Mouse (Mus musculus): ENCODE measurements at regions not wholly inside any gene's neighbourhood (a gene's known extent, or its start where the extent isn't known, plus 50 kb on each side); places are given as distances from the start of the nearest gene placed in this dataset.
A peak's percentile ranks its signal among the peaks of the same experiment; 100 is the strongest.

DNA sequence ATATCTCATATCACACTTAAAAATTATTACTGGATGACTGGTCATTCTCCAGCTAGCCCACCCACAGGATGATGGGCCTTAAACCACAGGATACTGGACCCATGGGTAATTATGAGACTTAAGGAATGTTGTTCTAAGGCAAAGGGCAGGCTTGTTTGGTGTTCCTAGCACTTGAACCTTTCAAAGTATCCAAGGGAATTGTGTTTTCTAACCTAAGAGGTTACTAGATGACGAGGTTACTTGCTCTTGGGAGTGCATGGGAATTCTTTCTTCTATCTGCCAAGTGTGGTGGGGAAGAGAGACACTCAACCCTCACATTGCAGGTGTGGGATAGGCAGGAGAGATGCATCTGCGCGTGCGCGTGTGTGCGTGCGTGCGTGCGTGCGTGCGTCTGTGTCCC is 214.6 kb upstream of the Gm5148 start:
- ATAC-seq (replicated peaks; ENCODE audit: poor library complexity, severe bottlenecking), result no peak

DNA sequence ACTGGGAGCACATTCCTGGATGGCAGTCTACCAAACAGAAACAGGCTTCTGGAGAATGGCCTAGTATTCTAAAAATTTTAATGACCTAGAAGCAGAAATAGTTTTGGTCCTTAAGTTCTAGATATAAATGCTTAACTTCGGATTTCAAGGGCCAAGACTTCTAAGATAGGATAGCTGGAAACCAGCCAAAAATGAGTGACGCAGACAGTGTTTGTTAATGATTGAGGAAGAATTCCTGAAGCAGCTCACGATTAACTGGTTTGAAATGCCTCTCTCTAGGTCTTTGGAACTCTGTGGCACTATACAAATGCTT is 213.9 kb upstream of the Gm5148 start:
- no peak for ATAC-seq (replicated peaks; ENCODE audit: poor library complexity, severe bottlenecking)

DNA sequence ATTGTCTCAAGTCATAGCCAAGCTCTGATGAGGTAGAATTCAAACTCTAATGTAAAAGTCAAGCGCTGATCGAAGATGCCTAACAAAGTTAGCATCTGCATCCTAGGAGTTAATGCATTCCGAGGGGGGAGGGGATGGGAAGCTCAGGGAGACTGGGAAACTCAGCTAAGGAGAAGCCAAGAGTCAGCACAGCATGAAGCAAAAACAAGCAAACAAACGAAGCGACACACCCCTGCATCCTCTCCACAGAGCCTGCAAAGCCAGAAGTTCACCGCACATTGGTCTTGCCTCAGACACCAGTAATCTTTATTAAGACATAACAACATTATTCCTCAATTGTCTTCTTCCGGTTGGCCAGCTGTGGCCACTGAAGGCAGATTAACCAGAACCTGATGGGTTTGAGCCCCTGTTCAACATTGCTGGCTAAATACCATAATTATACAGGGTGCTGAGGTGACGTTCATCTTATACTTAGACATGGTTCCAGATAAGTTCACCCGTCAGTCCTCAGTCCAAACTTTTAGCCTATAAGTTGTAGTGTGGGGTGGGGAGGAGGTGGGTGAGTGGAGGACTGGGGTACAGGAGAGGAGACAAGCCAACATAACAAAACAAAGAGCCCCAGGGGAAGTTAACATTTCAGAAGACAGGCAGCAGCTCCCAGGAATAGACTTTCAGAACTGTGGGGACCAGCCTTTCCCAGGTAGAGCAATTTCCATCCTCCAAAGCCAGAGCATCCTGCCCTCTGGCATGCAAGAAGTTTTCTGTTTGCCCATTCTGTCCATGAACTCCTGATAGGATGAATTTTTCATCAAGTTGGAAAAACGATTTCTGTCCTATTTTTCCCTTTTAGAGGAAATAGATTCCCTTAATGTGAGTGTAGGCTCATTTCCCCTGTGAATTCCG is 213.3 kb upstream of the Gm5148 start:
- no peak for ATAC-seq (replicated peaks; ENCODE audit: poor library complexity, severe bottlenecking)

DNA sequence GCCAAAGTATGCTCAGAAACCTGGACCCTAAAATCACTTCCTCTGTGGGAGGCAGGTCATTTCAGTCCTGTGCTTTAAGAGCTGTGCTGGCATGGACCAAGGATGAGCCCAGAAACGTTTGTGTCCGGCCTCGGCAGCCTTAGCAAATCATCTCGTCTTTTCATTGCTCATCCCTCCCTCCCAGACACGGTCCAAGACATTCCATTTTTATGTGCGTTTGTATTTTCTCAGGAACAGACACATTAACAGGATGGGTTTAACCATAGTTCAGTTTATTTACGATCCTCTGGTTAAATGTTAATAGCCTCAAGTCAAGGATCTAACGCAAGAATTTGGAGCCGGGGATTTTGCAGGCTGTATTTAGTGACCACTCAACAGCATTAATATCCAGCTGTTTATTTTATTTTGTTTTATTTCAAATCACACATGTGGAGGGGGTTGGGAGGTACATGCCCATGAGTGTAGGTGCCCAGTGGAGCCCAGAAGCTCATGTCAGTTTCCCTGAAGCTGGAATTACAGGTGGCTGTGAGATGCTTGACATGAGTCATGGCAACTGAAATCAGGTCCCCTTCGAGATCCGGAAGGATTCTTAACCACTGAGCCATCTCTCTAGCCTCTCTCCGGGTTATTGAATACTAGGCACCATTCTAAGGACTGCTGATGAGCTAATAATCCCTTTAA is 212.1 kb upstream of the Gm5148 start:
- no peak for ATAC-seq (replicated peaks; ENCODE audit: poor library complexity, severe bottlenecking)

DNA sequence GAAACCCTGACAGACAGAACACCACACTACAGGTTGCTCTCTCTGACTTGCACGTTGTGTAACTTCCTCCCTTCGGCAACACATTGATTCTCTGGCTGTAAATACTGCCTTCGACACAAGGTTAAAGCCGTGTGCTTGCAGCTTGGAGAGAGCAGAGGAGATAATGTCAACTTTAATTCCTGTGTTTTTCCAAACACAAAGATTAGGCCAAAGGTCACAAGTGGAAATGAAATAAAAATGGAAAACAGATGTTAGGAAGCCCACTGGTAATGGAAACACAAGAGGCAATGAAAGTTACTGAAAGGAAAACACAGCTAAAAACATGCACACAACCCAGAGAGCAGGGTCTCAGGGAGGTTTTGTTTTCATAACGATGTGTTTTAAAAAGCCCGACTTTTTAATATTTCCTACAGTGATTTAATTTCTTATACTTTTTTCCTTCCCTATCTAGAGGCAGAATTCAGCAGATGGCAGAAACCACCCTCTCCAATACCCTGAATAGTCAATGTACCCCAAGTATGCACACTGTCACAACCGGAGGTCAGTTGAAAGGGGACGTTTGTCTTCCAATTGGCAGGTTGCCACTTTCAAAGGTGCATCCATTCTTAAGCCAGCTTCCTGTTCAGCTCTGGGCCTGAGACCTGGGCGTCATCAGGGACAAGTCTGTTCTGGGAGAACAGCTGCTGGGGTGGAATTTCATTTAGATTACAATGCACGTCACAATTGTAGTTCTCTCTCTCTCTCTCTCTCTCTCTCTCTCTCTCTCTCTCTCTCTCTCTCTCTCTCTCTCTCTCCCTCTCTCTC is 210.8 kb upstream of the Gm5148 start:
- ATAC-seq (replicated peaks; ENCODE audit: poor library complexity, severe bottlenecking), result peak; percentile 74

DNA sequence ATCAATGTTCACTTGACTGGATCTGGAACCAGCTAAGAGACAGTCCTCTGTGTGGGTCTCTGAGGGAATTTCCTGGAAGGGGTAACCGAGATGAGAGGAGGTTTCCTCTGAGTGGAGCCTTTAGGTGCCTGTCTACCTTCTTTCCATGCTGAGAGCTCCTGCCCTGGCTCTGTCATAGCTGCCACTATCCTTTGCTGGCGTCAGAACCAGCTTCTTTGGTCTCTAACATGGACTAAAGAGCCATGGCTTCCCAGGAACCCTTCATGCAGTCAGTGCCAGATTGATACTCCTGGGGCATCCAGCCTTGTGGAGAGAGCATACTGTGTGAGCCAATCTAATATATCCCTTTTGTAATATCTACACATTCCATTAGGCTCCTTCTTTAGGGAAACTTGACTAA is 209.9 kb upstream of the Gm5148 start:
- no peak for ATAC-seq (replicated peaks; ENCODE audit: poor library complexity, severe bottlenecking)

DNA sequence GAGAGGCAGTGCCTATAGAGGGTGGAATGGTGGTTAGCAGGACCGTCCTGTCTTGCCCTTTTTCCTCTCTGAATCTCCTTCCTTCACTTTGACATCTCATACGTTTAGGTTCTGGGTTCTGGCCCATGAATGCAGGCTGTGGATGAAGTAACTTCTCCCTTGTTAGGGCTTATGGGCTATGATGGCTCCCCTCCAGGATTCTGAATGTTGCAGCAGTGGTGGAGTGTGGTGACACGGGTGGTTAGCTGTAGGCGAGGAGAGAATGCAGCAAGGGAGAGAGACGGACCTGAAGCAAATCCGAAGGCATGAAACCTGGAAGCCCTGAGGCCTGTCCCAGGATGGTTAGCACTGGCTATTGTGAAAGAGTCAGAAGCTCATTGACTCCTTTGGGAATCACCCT is 204.4 kb upstream of the Gm5148 start:
- no peak for ATAC-seq (replicated peaks; ENCODE audit: poor library complexity, severe bottlenecking)

DNA sequence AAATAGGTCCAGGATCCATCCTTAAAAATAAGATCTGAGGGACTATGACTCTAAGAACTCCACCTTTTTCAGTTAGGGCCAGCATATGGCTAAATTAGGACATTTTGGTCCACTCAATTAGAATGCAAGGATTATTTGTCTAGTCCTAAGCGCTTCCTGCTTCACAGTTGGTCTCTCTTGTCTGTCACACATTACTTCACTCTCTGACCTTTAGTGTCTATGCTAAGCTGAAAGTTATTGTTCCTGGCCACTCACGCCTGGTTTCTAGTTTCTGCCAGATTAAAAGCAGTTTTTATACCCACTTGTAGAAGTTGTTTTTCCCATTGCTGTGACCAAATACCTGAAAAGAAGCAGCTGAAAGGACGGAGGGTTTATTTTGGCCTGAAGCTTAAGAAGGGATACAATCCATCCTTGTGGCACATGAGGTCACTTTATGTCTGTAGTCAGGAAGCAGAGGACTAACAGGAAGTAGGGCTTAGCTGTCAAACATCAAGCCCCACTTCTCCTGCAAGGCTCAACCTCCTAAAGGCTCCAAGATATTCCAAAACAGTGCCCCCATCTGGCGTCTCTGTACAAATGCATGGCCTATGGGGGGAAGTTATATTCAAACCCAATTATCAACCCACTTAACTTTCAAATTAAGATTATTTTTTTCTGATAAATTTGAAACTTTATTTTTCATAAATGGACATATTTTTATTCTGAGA is 195.3 kb upstream of the Gm5148 start:
- ATAC-seq (replicated peaks; ENCODE audit: poor library complexity, severe bottlenecking), result peak; percentile 58; the same call in 1 of the 2 replicates

DNA sequence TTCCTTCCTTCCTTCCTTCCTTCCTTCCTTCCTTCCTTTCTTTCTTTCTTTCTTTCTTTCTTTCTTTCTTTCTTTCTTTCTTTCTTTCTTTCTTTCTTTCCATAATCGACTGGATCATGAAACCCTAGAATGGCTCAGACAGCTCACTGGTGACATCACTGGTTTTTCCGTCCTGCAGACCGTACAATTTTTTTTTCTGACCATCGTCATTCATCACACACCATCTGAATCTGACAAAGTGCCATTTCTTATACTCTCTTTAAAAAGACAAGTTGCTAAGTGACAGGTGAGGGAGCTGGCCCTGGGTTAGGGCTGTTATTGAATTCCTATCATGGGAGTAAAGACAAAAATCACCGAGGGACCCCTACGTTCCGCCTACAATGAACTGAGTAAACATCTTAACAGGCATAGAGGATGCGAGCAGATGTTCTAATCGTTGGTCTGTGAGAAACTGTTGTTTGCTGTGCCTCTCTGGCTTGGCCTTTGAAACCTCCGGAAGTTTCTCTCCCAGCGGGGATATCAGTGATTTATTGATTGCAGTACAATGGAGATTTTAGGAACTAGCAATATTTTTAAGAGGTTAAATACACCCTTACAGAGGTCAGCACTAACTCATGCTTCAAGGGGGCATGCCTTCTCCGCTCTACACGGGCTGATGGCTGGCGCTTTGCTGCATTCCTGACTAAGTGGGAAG is 192.6 kb upstream of the Gm5148 start:
- ATAC-seq (replicated peaks; ENCODE audit: poor library complexity, severe bottlenecking), result no peak

DNA sequence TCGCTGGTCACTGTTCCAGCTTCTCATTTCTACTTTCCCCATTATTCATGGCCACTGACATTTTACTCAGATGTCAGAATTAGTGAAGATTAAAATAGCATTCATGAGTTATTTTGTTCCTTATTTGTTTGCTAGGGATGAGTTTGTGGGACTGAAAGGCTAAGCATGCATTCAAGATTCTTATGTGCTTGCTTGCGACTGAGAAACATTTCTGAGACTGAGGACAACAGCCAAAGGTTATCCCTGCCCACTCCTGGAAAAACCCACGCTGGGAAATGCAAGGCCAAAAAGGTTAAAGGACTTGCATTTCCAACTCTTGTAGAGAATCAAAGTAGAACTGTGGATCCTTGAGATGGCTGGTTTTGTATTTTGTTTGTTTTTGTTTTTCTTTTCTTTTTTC is 192.0 kb upstream of the Gm5148 start:
- no peak for ATAC-seq (replicated peaks; ENCODE audit: poor library complexity, severe bottlenecking)

DNA sequence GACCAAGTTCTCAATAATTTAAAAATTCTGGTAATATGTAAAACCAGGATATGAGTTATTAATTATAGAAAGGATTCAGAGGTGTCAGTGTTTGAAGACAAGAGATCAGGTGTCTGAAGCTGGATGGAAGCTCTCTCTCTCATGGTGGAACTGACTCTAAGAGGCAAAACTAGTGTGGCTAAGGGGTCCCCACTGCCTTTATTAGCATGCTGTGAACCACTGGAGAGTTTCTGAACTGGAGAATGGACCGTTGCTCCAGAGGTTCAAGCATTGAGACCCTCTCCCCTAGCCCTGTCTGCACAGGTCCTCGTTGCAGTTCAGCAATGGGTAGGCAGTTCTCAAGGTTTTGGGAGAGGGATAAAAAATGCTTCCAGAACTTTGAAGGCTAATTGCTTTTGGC is 191.4 kb upstream of the Gm5148 start:
- ATAC-seq (replicated peaks; ENCODE audit: poor library complexity, severe bottlenecking), result no peak

DNA sequence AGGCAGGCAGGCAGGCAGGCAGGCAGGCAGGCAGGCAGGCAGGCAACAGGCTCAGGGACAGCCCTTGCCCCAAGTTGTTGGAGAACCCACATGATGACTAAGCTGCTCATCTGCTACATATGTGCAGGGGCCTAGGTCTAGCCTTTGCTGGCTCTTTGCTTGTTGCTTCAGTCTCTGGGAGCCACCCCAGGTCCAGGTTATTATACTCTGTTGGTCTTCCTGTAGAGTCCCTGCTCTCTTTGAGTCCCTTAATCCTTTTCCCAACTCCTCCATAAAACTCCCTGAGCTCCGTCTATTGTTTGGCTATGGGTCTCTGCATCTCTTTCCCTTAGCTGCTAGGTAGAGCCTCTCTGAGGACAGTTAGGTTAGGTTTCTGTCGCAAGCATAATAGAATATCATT is 189.8 kb upstream of the Gm5148 start:
- ATAC-seq (replicated peaks; ENCODE audit: poor library complexity, severe bottlenecking), result no peak

DNA sequence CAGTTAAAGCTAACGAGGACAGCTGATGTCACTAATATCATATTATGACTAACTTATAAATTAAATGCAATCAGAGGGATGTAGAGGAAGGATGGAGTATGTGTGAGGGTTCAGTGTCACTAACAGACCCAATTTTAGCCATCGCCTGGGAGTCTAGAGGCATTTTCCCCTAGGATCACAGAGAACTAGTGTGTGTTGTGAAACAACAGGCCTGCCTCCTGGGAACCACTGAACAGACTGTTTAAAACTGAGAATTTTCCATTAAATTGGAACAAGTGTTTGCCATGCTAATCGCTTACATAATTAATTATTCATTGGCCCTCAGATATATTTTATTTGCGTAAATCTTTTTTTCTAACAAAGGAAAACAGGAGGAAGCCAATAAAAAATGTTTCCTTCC is 185.5 kb upstream of the Gm5148 start:
- ATAC-seq (replicated peaks; ENCODE audit: poor library complexity, severe bottlenecking), result no peak

DNA sequence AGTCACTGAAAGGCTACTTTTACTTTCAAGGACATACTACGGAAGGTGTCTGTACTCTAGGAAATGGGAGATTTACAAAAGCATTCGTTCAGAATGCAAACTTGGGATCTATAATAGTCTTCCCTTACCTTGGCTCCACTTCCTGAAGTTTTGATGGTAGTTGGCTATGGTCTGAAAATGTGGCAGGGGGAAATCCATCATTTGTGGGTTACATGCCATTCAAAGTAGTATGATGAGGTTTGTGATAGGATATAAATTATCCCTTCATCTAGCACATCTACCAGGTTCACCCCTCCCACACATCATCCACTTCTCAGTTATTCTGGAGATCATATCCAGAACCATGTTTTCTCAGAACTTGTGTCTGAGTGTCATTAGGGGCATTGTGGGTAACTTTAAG is 184.7 kb upstream of the Gm5148 start:
- ATAC-seq (replicated peaks; ENCODE audit: poor library complexity, severe bottlenecking), result no peak

DNA sequence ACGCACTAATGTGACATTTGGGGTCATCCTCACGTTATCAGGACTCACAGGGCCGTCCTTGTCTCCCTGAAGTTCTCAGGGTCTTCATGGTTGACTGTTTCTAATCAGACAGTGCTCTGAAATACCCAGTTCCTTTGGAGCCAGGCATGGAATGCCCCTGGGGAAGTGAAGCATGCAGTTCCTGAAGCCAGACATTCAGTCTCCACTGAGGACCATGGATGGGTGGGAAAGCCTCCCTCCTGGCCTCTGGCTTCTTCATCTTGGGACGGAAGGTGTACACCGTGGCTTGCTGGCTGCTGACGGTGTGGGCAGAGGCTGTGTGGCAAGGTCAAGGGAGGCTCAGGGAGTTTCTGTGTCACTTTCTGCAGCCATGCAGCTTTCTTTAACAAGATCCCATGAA is 184.2 kb upstream of the Gm5148 start:
- no peak for ATAC-seq (replicated peaks; ENCODE audit: poor library complexity, severe bottlenecking)

DNA sequence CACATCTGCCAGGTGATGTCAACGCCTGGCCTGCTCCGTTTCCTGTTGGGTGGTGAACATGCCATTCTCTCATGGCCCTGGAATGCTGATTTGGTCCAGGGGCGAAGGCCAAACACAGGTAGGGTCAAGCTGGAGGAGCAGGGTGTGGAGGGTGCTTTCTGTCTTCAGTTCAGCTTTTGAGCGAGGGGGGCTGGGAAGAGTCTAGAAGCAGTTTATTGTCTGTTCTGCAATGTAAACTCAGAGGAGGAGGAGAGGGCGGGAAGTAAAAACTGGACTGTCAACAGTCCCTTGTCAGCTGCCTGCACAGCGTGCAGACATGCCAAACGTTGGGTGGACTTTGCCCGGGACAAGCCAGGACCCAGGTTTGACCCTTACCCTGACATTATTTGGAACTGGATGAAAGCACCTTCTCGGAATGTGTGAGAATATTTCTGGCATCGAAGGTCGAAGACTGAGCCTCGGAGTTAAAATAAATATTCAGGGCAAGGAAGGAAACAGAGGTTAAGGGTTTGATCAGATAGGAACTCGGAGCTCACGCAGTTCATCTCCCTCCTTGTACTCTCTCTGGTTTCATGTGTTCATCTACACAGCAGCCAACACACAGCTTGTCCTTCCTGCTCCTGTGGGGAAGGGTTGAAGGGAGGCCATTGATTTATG is 183.3 kb upstream of the Gm5148 start:
- no peak for ATAC-seq (replicated peaks; ENCODE audit: poor library complexity, severe bottlenecking)

DNA sequence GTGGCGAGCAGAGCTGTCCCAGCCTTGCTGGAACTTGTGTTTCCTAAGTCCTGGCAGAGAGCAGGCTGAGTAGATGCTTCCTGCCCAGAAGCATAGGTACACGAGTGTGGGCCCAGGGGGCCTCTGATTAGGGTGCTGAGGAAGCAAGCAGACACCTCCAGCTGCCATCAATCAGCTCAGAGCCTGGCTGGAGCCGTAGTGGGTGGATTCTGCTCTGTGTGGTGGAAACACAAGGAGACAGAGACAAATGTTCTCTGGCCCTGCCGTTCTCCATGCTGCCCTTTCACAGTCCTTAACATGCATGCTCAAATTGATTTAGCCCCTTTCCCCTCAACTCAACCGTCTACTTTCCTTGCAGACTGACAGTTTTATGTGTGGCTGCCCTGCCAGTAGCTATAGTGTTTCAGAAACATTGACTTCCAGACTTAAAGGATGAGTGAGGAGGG is 182.5 kb upstream of the Gm5148 start:
- ATAC-seq (replicated peaks; ENCODE audit: poor library complexity, severe bottlenecking), result no peak

DNA sequence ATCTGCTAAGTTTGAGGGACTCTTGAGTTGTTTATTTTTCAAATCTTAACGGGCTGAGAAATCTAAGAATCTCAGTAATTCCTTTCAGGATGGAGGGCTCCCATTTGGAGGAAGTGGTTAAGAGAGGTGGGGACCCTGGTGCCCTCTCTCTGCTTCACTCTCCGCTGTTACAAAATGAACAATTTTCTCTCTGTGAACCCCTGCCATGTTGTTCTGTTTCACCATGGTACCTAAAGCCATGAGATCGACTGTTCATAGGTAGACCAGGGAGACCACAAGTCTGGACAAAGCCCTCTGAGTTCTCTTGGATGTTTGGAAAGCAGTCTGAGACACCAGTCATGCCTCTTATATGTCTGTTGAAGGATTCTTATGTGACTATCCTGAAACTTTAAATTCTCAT is 179.9 kb upstream of the Gm5148 start:
- no peak for ATAC-seq (replicated peaks; ENCODE audit: poor library complexity, severe bottlenecking)

DNA sequence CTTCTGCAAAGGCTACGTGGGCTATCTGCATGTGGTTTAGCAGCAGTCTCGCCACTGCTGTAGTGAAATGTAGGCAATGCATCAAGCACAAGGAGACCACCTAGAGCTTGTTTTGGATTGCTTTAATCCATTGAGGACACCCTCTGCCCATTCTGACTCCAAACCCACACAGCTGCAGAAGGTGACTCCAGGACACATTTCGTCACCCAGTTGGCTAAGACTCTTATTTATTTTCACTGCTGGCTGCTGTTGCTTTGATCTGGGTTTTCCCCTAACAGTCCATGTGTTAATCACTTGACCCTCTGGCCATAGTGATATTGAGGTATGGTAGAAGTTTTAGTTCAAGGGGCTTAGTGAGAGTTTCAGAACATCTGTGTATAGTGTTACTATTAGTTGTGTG is 179.2 kb upstream of the Gm5148 start:
- ATAC-seq (replicated peaks; ENCODE audit: poor library complexity, severe bottlenecking), result no peak

DNA sequence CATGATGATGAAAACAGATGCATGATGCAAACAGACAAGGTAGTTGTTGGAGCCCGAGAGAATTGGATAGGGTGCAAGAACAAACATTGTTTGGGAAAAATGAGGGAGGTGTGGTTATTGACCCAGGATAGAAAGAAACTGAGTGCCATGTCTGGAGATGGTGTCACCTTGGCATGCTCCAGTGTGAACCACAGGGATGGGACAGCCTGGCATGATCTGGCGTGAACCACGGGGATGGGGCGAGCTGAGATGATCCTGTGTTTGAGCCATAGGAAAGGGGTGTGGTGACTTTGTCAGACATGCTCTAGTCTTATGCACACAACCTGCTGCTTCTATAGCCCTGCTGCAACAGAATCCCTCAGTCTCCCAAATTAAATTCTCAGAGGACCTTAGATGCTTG is 178.7 kb upstream of the Gm5148 start:
- ATAC-seq (replicated peaks; ENCODE audit: poor library complexity, severe bottlenecking), result no peak
